Mouse (Mus musculus): ENCODE data around the gene Nckap1. TPM values are rescaled to one million over a fixed set of nuclear protein-coding genes. Genes with fewer than 3 reads are reported as not detected.

Gene Nckap1
- polyA plus RNA-seq, 1 experiment from 2014 or later = 12.9 TPM

- Histone ChIP-seq H3K4me2 (no peak overlapping the region), H3K27me3 (peaks cover 4% of the 10 kb centered on the region; the same call in 1 of the 2 replicates), H3K4me3 (replicated peaks) (no peak overlapping the region), H3K36me3 (replicated peaks) (no peaks in the 10 kb centered on the region), H3K9ac (no peak overlapping the region), H3K9me3 (replicated peaks) (no peaks in the 10 kb centered on the region), H3K4me1 (replicated peaks) (no peaks in the 10 kb centered on the region), H3K27ac (replicated peaks) (no peak overlapping the region)
- WGBS (ENCODE audit: insufficient replicate concordance) = 54% methylated on average over 5 of the region's 5 CpGs
- ATAC-seq (ENCODE audit: insufficient read depth) = no peak
Observed at GRCm38 (mm10) chr2:80596960-80597359, 15.8 kb upstream of the Nckap1 start.

GRCm38 (mm10) chr2:80594215-80594918 lies 13.2 kb upstream of the Nckap1 start:
- H3K4me2 ChIP-seq = no peak overlapping the region
- H3K9ac ChIP-seq = no peak overlapping the region
- H3K27ac ChIP-seq (replicated peaks) = no peak overlapping the region
- ATAC-seq (ENCODE audit: insufficient read depth) = no peak
- 51% methylated on average over 4 of the region's 4 CpGs for WGBS (ENCODE audit: insufficient replicate concordance)
- no peak overlapping the region for H3K4me3 ChIP-seq (replicated peaks)
- H3K9me3 ChIP-seq (replicated peaks) = no peaks in the 10 kb centered on the region
- peaks cover 8% of the 10 kb centered on the region for H3K27me3 ChIP-seq
- no peaks in the 10 kb centered on the region for H3K36me3 ChIP-seq (replicated peaks)
- H3K4me1 ChIP-seq (replicated peaks) = no peaks in the 10 kb centered on the region

- Histone ChIP-seq H3K9ac (no peak overlapping the region), H3K4me1 (replicated peaks) (peaks cover 20% of the 10 kb centered on the region), H3K27ac (replicated peaks) (no peak overlapping the region), H3K4me2 (no peak overlapping the region), H3K27me3 (peaks cover 49% of the 10 kb centered on the region), H3K9me3 (replicated peaks) (no peaks in the 10 kb centered on the region), H3K36me3 (replicated peaks) (no peaks in the 10 kb centered on the region), H3K4me3 (replicated peaks) (no peak overlapping the region)
- WGBS (ENCODE audit: insufficient replicate concordance) = 79% methylated on average over 3 of the region's 3 CpGs
- no peak for ATAC-seq (ENCODE audit: insufficient read depth)
Observed at GRCm38 (mm10) chr2:80582356-80582755, 1.2 kb upstream of the Nckap1 start.

GRCm38 (mm10) chr2:80580311-80580961 lies 744 bp downstream of the Nckap1 start:
- WGBS (ENCODE audit: insufficient replicate concordance) = under 1% methylated on average over 63 of the region's 65 CpGs
- Histone ChIP-seq H3K36me3 (replicated peaks) (no peaks in the 10 kb centered on the region), H3K9me3 (replicated peaks) (no peaks in the 10 kb centered on the region), H3K27me3 (peaks cover 51% of the 10 kb centered on the region), H3K4me1 (replicated peaks) (peaks cover 20% of the 10 kb centered on the region), H3K4me2 (peak overlapping the region; percentile 91), H3K27ac (replicated peaks) (peak overlapping the region; percentile 90), H3K9ac (peak overlapping the region; percentile 82), H3K4me3 (replicated peaks) (peak overlapping the region; percentile 84)
- ATAC-seq (ENCODE audit: insufficient read depth) = peak; percentile 76

- H3K4me3 ChIP-seq (replicated peaks) = peak overlapping the region; percentile 31
- H3K4me2 ChIP-seq = peak overlapping the region; percentile 91
- peaks cover 20% of the 10 kb centered on the region for H3K4me1 ChIP-seq (replicated peaks)
- H3K9ac ChIP-seq = no peak overlapping the region
- H3K36me3 ChIP-seq (replicated peaks) = no peaks in the 10 kb centered on the region
- H3K27ac ChIP-seq (replicated peaks) = no peak overlapping the region
- no peaks in the 10 kb centered on the region for H3K9me3 ChIP-seq (replicated peaks)
- H3K27me3 ChIP-seq = peaks cover 47% of the 10 kb centered on the region
- WGBS (ENCODE audit: insufficient replicate concordance) = 15% methylated on average over 6 of the region's 6 CpGs
- ATAC-seq (ENCODE audit: insufficient read depth) = no peak
Observed at GRCm38 (mm10) chr2:80579253-80579891, 1.8 kb downstream of the Nckap1 start.

GRCm38 (mm10) chr2:80577286-80577685 lies 3.9 kb downstream of the Nckap1 start:
- no peaks in the 10 kb centered on the region for H3K9me3 ChIP-seq (replicated peaks)
- no peak overlapping the region for H3K9ac ChIP-seq
- no peak for ATAC-seq (ENCODE audit: insufficient read depth)
- H3K4me1 ChIP-seq (replicated peaks) = peaks cover 20% of the 10 kb centered on the region
- no peak overlapping the region for H3K27ac ChIP-seq (replicated peaks)
- 70% methylated on average over 1 of the region's 1 CpGs for WGBS (ENCODE audit: insufficient replicate concordance)
- H3K27me3 ChIP-seq = peaks cover 30% of the 10 kb centered on the region
- no peak overlapping the region for H3K4me2 ChIP-seq
- no peak overlapping the region for H3K4me3 ChIP-seq (replicated peaks)
- H3K36me3 ChIP-seq (replicated peaks) = no peaks in the 10 kb centered on the region

GRCm38 (mm10) chr2:80570656-80571055 lies 10.5 kb downstream of the Nckap1 start:
- 74% methylated on average over 4 of the region's 4 CpGs for WGBS (ENCODE audit: insufficient replicate concordance)
- Histone ChIP-seq H3K9ac (no peak overlapping the region), H3K4me3 (replicated peaks) (no peak overlapping the region), H3K4me2 (no peak overlapping the region), H3K27me3 (peaks cover 2% of the 10 kb centered on the region; the same call in 1 of the 2 replicates), H3K9me3 (replicated peaks) (no peaks in the 10 kb centered on the region), H3K27ac (replicated peaks) (no peak overlapping the region), H3K36me3 (replicated peaks) (no peaks in the 10 kb centered on the region), H3K4me1 (replicated peaks) (no peaks in the 10 kb centered on the region)
- ATAC-seq (ENCODE audit: insufficient read depth) = no peak

- 79% methylated on average over 4 of the region's 4 CpGs for WGBS (ENCODE audit: insufficient replicate concordance)
- H3K4me2 ChIP-seq = no peak overlapping the region
- no peaks in the 10 kb centered on the region for H3K36me3 ChIP-seq (replicated peaks)
- no peak overlapping the region for H3K27ac ChIP-seq (replicated peaks)
- peaks cover 5% of the 10 kb centered on the region; the same call in 1 of the 2 replicates for H3K4me1 ChIP-seq (replicated peaks)
- H3K27me3 ChIP-seq = no peaks in the 10 kb centered on the region
- no peak for ATAC-seq (ENCODE audit: insufficient read depth)
- no peak overlapping the region for H3K4me3 ChIP-seq (replicated peaks)
- no peak overlapping the region for H3K9ac ChIP-seq
- H3K9me3 ChIP-seq (replicated peaks) = no peaks in the 10 kb centered on the region
Observed at GRCm38 (mm10) chr2:80567411-80567810, 13.8 kb downstream of the Nckap1 start.

GRCm38 (mm10) chr2:80562253-80562652 lies 18.9 kb downstream of the Nckap1 start:
- Histone ChIP-seq H3K4me3 (replicated peaks) (no peak overlapping the region), H3K9me3 (replicated peaks) (no peaks in the 10 kb centered on the region), H3K27me3 (no peaks in the 10 kb centered on the region), H3K27ac (replicated peaks) (no peak overlapping the region), H3K36me3 (replicated peaks) (no peaks in the 10 kb centered on the region), H3K4me1 (replicated peaks) (peaks cover 5% of the 10 kb centered on the region; the same call in 1 of the 2 replicates), H3K9ac (no peak overlapping the region), H3K4me2 (no peak overlapping the region)
- ATAC-seq (ENCODE audit: insufficient read depth) = no peak

- no peak for ATAC-seq (ENCODE audit: insufficient read depth)
Observed at GRCm38 (mm10) chr2:80561478-80561877, 19.7 kb downstream of the Nckap1 start.

GRCm38 (mm10) chr2:80560773-80561172 lies 20.4 kb downstream of the Nckap1 start:
- Histone ChIP-seq H3K4me1 (replicated peaks) (peaks cover 5% of the 10 kb centered on the region; the same call in 1 of the 2 replicates), H3K27me3 (no peaks in the 10 kb centered on the region), H3K27ac (replicated peaks) (no peak overlapping the region), H3K9ac (no peak overlapping the region), H3K36me3 (replicated peaks) (no peaks in the 10 kb centered on the region), H3K9me3 (replicated peaks) (no peaks in the 10 kb centered on the region), H3K4me2 (no peak overlapping the region), H3K4me3 (replicated peaks) (no peak overlapping the region)
- WGBS (ENCODE audit: insufficient replicate concordance) = 79% methylated on average over 5 of the region's 5 CpGs
- ATAC-seq (ENCODE audit: insufficient read depth) = no peak

More at GRCm38 (mm10) chr2:80561478-80561877, 19.7 kb downstream of the Nckap1 start:
- no peaks in the 10 kb centered on the region for H3K27me3 ChIP-seq
- no peaks in the 10 kb centered on the region for H3K9me3 ChIP-seq (replicated peaks)
- 66% methylated on average over 3 of the region's 3 CpGs for WGBS (ENCODE audit: insufficient replicate concordance)
- no peak overlapping the region for H3K9ac ChIP-seq
- H3K4me2 ChIP-seq = no peak overlapping the region
- H3K4me1 ChIP-seq (replicated peaks) = peaks cover 5% of the 10 kb centered on the region; the same call in 1 of the 2 replicates
- no peak overlapping the region for H3K27ac ChIP-seq (replicated peaks)
- H3K4me3 ChIP-seq (replicated peaks) = no peak overlapping the region
- H3K36me3 ChIP-seq (replicated peaks) = no peaks in the 10 kb centered on the region
